Mouse (Mus musculus): ENCODE measurements at regions not wholly inside any gene's neighbourhood (a gene's known extent, or its start where the extent isn't known, plus 50 kb on each side); places are given as distances from the start of the nearest gene placed in this dataset.

- H3K4me3 ChIP-seq = no peak overlapping the region
- H3K27ac ChIP-seq = no peak overlapping the region
- peaks cover 24% of the 10 kb centered on the region for H3K4me1 ChIP-seq (replicated peaks)
- H3K9me3 ChIP-seq = peaks cover 5% of the 10 kb centered on the region; the same call in 1 of the 2 replicates
- 80% methylated on average over 1 of the region's 1 CpGs for WGBS
- DNase-seq (ENCODE audit: low spot score) = no peak
- H3K27me3 ChIP-seq (ENCODE audit: insufficient read depth, poor library complexity, severe bottlenecking) = peaks cover 9% of the 10 kb centered on the region
- no peaks in the 10 kb centered on the region for H3K36me3 ChIP-seq
Observed at GRCm38 (mm10) chr14:24608356-24608755, 121.4 kb downstream of the Rps24 start.

GRCm38 (mm10) chr14:24612254-24612995, 125.5 kb downstream of the Rps24 start:
- Histone ChIP-seq H3K4me1 (replicated peaks) (peaks cover 29% of the 10 kb centered on the region), H3K36me3 (no peaks in the 10 kb centered on the region), H3K27ac (no peak overlapping the region), H3K27me3 (ENCODE audit: insufficient read depth, poor library complexity, severe bottlenecking) (peaks cover 7% of the 10 kb centered on the region), H3K4me3 (no peak overlapping the region), H3K9me3 (peaks cover 5% of the 10 kb centered on the region; the same call in 1 of the 2 replicates)
- 83% methylated on average over 4 of the region's 4 CpGs for WGBS
- DNase-seq (ENCODE audit: low spot score) = no peak

- H3K9me3 ChIP-seq = no peaks in the 10 kb centered on the region
- H3K36me3 ChIP-seq = no peaks in the 10 kb centered on the region
- H3K27me3 ChIP-seq (ENCODE audit: insufficient read depth, poor library complexity, severe bottlenecking) = peaks cover 6% of the 10 kb centered on the region
- H3K27ac ChIP-seq = peak overlapping the region; percentile 92
- peaks cover 52% of the 10 kb centered on the region for H3K4me1 ChIP-seq (replicated peaks)
- H3K4me3 ChIP-seq = no peak overlapping the region
- no peak for DNase-seq (ENCODE audit: low spot score)
- WGBS = 89% methylated on average over 3 of the region's 3 CpGs
Observed at GRCm38 (mm10) chr14:24615776-24616175, 128.9 kb downstream of the Rps24 start.

GRCm38 (mm10) chr14:24616306-24617125, 129.6 kb downstream of the Rps24 start:
- no peaks in the 10 kb centered on the region for H3K36me3 ChIP-seq
- H3K27ac ChIP-seq = peak overlapping the region; percentile 92
- H3K9me3 ChIP-seq = no peaks in the 10 kb centered on the region
- H3K27me3 ChIP-seq (ENCODE audit: insufficient read depth, poor library complexity, severe bottlenecking) = peaks cover 6% of the 10 kb centered on the region
- 49% methylated on average over 10 of the region's 10 CpGs for WGBS
- H3K4me1 ChIP-seq (replicated peaks) = peaks cover 52% of the 10 kb centered on the region
- peak overlapping the region; percentile 26; the same call in 1 of the 2 replicates for H3K4me3 ChIP-seq
- no peak for DNase-seq (ENCODE audit: low spot score)

- Histone ChIP-seq H3K36me3 (no peaks in the 10 kb centered on the region), H3K4me3 (peak overlapping the region; percentile 26; the same call in 1 of the 2 replicates), H3K9me3 (no peaks in the 10 kb centered on the region), H3K4me1 (replicated peaks) (peaks cover 52% of the 10 kb centered on the region), H3K27ac (peak overlapping the region; percentile 92), H3K27me3 (ENCODE audit: insufficient read depth, poor library complexity, severe bottlenecking) (peaks cover 6% of the 10 kb centered on the region)
- no peak for DNase-seq (ENCODE audit: low spot score)
- 30% methylated on average over 3 of the region's 3 CpGs for WGBS
Observed at GRCm38 (mm10) chr14:24617126-24617375, 130.1 kb downstream of the Rps24 start.

- Histone ChIP-seq H3K27ac (peak overlapping the region; percentile 92), H3K4me1 (replicated peaks) (peaks cover 52% of the 10 kb centered on the region), H3K9me3 (no peaks in the 10 kb centered on the region), H3K27me3 (ENCODE audit: insufficient read depth, poor library complexity, severe bottlenecking) (peaks cover 6% of the 10 kb centered on the region), H3K4me3 (peak overlapping the region; percentile 26; the same call in 1 of the 2 replicates), H3K36me3 (no peaks in the 10 kb centered on the region)
- WGBS = 25% methylated on average over 10 of the region's 10 CpGs
- DNase-seq (ENCODE audit: low spot score) = peak; percentile 77
Observed at GRCm38 (mm10) chr14:24617393-24617861, 130.5 kb downstream of the Rps24 start.

- Histone ChIP-seq H3K4me1 (replicated peaks) (peaks cover 53% of the 10 kb centered on the region), H3K27me3 (ENCODE audit: insufficient read depth, poor library complexity, severe bottlenecking) (no peaks in the 10 kb centered on the region), H3K36me3 (no peaks in the 10 kb centered on the region), H3K9me3 (no peaks in the 10 kb centered on the region), H3K4me3 (0 out of 2 replicates have a peak overlapping the region, but pooled peaks have one; percentile 12), H3K27ac (peak overlapping the region; percentile 92)
- DNase-seq (ENCODE audit: low spot score) = peak; percentile 64
- WGBS = 38% methylated on average over 16 of the region's 16 CpGs
Observed at GRCm38 (mm10) chr14:24618226-24619038, 131.5 kb downstream of the Rps24 start.

GRCm38 (mm10) chr14:24631994-24632393, 145.1 kb downstream of the Rps24 start:
- Histone ChIP-seq H3K27me3 (ENCODE audit: insufficient read depth, poor library complexity, severe bottlenecking) (no peaks in the 10 kb centered on the region), H3K4me1 (replicated peaks) (no peaks in the 10 kb centered on the region), H3K36me3 (no peaks in the 10 kb centered on the region), H3K27ac (no peak overlapping the region), H3K4me3 (no peak overlapping the region), H3K9me3 (peaks cover 6% of the 10 kb centered on the region)
- 80% methylated on average over 1 of the region's 1 CpGs for WGBS
- no peak for DNase-seq (ENCODE audit: low spot score)

- H3K36me3 ChIP-seq = no peaks in the 10 kb centered on the region
- no peaks in the 10 kb centered on the region for H3K9me3 ChIP-seq
- H3K4me1 ChIP-seq (replicated peaks) = peaks cover 18% of the 10 kb centered on the region; the same call in 1 of the 2 replicates
- no peaks in the 10 kb centered on the region for H3K27me3 ChIP-seq (ENCODE audit: insufficient read depth, poor library complexity, severe bottlenecking)
- H3K4me3 ChIP-seq = no peak overlapping the region
- WGBS = 65% methylated on average over 5 of the region's 5 CpGs
- no peak for DNase-seq (ENCODE audit: low spot score)
- peak overlapping the region; percentile 30; the same call in 1 of the 2 replicates for H3K27ac ChIP-seq
Observed at GRCm38 (mm10) chr14:24641853-24642252, 154.9 kb downstream of the Rps24 start.

- no peak for DNase-seq (ENCODE audit: low spot score)
- Histone ChIP-seq H3K36me3 (no peaks in the 10 kb centered on the region), H3K27me3 (ENCODE audit: insufficient read depth, poor library complexity, severe bottlenecking) (no peaks in the 10 kb centered on the region), H3K27ac (peak overlapping the region; percentile 79), H3K4me3 (no peak overlapping the region), H3K4me1 (replicated peaks) (peaks cover 18% of the 10 kb centered on the region; the same call in 1 of the 2 replicates), H3K9me3 (no peaks in the 10 kb centered on the region)
- 26% methylated on average over 6 of the region's 6 CpGs for WGBS
Observed at GRCm38 (mm10) chr14:24644117-24644808, 157.3 kb downstream of the Rps24 start.

- H3K27me3 ChIP-seq (ENCODE audit: insufficient read depth, poor library complexity, severe bottlenecking) = no peaks in the 10 kb centered on the region
- H3K4me3 ChIP-seq = no peak overlapping the region
- H3K27ac ChIP-seq = peak overlapping the region; percentile 50
- DNase-seq (ENCODE audit: low spot score) = no peak
- no peaks in the 10 kb centered on the region for H3K36me3 ChIP-seq
- WGBS = 86% methylated on average over 6 of the region's 6 CpGs
- H3K4me1 ChIP-seq (replicated peaks) = peaks cover 31% of the 10 kb centered on the region
- no peaks in the 10 kb centered on the region for H3K9me3 ChIP-seq
Observed at GRCm38 (mm10) chr14:24646239-24646848, 159.4 kb downstream of the Rps24 start.

GRCm38 (mm10) chr14:24647722-24648121, 160.8 kb downstream of the Rps24 start:
- 87% methylated on average over 4 of the region's 4 CpGs for WGBS
- Histone ChIP-seq H3K4me3 (no peak overlapping the region), H3K9me3 (no peaks in the 10 kb centered on the region), H3K4me1 (replicated peaks) (peaks cover 27% of the 10 kb centered on the region), H3K27me3 (ENCODE audit: insufficient read depth, poor library complexity, severe bottlenecking) (no peaks in the 10 kb centered on the region), H3K36me3 (no peaks in the 10 kb centered on the region), H3K27ac (no peak overlapping the region)
- DNase-seq (ENCODE audit: low spot score) = no peak
